Mouse (Mus musculus) olfactory bulb, adult 2 months (tissue): ENCODE measurements around the gene Zfp511.

Source experiments
- CTCF ChIP-seq: fragments of 200-500 bp; IDR thresholded peaks from 2 replicates; pipeline ENCODE4 v1.5.1; 2012; ENCODE audit warnings: low read depth, mild to moderate bottlenecking, low read length, moderate library complexity; ENCODE audit not compliant: insufficient read depth
- POLR2A ChIP-seq: fragments of 200-500 bp; IDR thresholded peaks from 2 replicates; pipeline ENCODE4 v1.6.1; 2012; ENCODE audit warnings: mild to moderate bottlenecking, low read depth, low read length, moderate library complexity; ENCODE audit not compliant: insufficient read depth

DNA sequence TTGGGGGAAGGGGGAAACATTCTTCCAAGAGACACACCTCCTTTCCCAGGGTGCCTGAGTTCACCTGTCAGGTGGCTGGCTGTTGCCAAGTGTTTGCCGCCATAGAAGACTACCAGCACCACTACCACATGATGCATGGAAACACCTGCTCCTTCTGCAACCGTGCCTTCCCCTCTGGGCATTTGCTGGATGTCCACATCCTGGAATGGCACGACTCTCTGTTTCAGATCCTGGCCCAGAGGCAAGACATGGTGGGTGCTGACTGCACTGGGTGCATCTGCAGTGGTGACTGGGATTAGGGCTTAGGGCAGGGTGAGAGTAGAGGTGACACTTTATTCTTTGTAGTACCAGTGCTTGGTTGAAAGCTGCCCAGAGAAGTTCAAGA is 972 bp downstream of the Zfp511 start:
- TF ChIP-seq CTCF (no peak), POLR2A (no peak)
